In the genomic region with DNA sequence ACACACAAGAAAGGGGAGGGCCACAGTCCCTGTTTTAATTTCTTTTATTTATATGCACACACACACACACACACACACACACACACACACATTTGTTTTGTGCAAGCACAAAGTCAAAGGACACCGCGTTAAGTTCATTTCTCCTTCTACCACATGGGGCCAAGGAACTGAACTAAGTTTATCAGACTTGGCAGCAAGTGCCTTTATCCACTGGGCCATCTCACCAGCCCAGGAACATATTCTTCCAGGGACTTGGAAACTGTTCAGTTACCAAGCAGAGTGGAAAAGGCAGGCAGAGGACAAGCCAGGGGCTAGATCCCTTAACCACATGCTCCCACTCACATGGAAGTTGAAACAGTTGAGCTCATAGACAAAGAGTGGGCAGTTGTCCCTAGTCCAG, we compare ENCODE assay signal across 18 mouse cellular contexts. TPM values are rescaled to one million over a fixed set of nuclear protein-coding genes. Genes with fewer than 3 reads are reported as not detected.
DNase-seq lines count a peak whose midpoint lies in the region.
"Had no signal": no experiment of that assay in that cellular context is flagged by ENCODE, and none has a peak within 500 bp of the region (broad histone marks: within the 10 kb centered on the region; RNA-seq: fewer than 3 reads in every experiment).

No protein-coding gene starts in this region.

- DNase-seq in gastrocnemius, adult 18-20 months (ENCODE audit: low spot score): peak; percentile 36
- DNase-seq in gastrocnemius, adult 8-10 months (ENCODE audit: low spot score in 2 of 2): no peak
- DNase-seq in kidney, adult 8-10 months: peak; percentile 71 to 79
- DNase-seq in kidney, postnatal 10 days: no peak
- DNase-seq in gonadal fat pad, adult 2 months (ENCODE audit: low read depth): peak; percentile 79
- peak; percentile 53 to 76 for DNase-seq in kidney, postnatal 25 days
- no peak for DNase-seq in right cerebral cortex, postnatal 4 days
- DNase-seq in adrenal gland, postnatal 36 days: no peak
- DNase-seq: adrenal gland, adult 8-10 months; cerebellum, adult 8-10 months; cerebellum, postnatal 25 days; heart, postnatal 36 days; liver, embryonic 13.5 days; lung, adult 18-20 months; midbrain, embryonic 14.5 days; right cerebral cortex, postnatal 25 days; thymus, postnatal 14 days had no signal

RNA-seq across cellular contexts. Expression of a gene that starts 13.5 kb away (rescaled TPM):
- total RNA-seq in gastrocnemius, adult 18-20 months (2021): 1 to 10 TPM in 1 of 2 experiments, under 1 TPM in 1; 0.78 to 2.0 TPM
- 1 to 10 TPM in 2 of 4 experiments, under 1 TPM in 2; 0.31 to 2.3 (median 0.82) TPM for total RNA-seq in gastrocnemius, adult 8-10 months (2022)
- polyA plus RNA-seq in gonadal fat pad, adult 2 months (2012; rRNA removed): 13.0 and 18.2 TPM in 2 replicates
- total RNA-seq in adrenal gland, postnatal 36 days (2021): 1 to 10 TPM; 5.1 to 5.8 TPM
- total RNA-seq: CH12.LX had no signal

RNA-seq across cellular contexts. Expression of a gene that starts 29.0 kb away (rescaled TPM):
- total RNA-seq in gastrocnemius, adult 18-20 months (2021): 1 to 10 TPM; 1.5 to 2.3 TPM
- total RNA-seq in gastrocnemius, adult 8-10 months (2022): 1 to 10 TPM in 3 of 4 experiments, under 1 TPM in 1; 0.75 to 4.7 (median 1.4) TPM
- 312 and 445 TPM in 2 replicates for polyA plus RNA-seq in gonadal fat pad, adult 2 months (2012; rRNA removed)
- 10 to 100 TPM; 14.7 to 16.0 TPM for total RNA-seq in adrenal gland, postnatal 36 days (2021)

Comparison
In these comparisons a context has a peak if more than half of its experiments do, and no peak if none do; other contexts are left out.
1. DNase-seq: peak in gastrocnemius, adult 18-20 months (single experiment), kidney, adult 8-10 months (2 of 2), gonadal fat pad, adult 2 months (single experiment) and kidney, postnatal 25 days (2 of 2); none in gastrocnemius, adult 8-10 months (0 of 2), kidney, postnatal 10 days (single experiment), right cerebral cortex, postnatal 4 days (single experiment) and adrenal gland, postnatal 36 days (0 of 2).